Mouse (Mus musculus): ENCODE measurements around the gene Fstl5. TPM values are rescaled to one million over a fixed set of nuclear protein-coding genes. Genes with fewer than 3 reads are reported as not detected.

Fstl5 gene
- total and polyA plus RNA-seq, 3 experiments: 0.16 TPM; not detected in 2

DNA sequence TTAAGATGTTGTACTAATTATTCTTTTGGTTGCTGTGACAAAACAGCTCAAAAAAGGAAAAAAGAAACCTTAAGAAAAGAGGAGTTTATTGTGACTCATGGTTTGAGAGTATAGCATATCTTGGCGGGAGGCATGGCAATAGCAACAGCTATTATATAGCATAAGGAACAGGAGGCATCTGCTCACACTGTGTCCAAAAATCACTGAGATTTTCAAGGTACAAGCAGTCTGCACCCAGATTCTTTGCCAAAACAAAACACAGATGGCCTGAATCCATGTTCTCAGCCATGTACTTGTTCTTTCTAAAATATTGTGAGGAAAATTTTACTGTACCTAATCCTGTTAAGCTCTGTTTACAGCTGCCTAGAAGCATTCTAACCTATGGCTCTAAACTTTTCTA is 66.4 kb downstream of the Fstl5 start:
- ATAC-seq (ENCODE audit: extremely low read depth, insufficient number of reproducible peaks, low FRiP score, poor library complexity, severe bottlenecking) (no peak), DNase-seq (ENCODE audit: low spot score) (no peak)
- H3K27me3 ChIP-seq (ENCODE audit: insufficient read depth, low read length): no peaks in the 10 kb centered on the region
- no peaks in the 10 kb centered on the region for H3K9me3 ChIP-seq (replicated peaks)
- no peaks in the 10 kb centered on the region for H3K4me1 ChIP-seq (ENCODE audit: insufficient read depth, low read depth, low read length)
- TF ChIP-seq GATA2 (IDR thresholded peaks at IDR 0.05; ENCODE audit: borderline replicate concordance, low read depth, low read length) (no peak), CTCF (IDR thresholded peaks at IDR 0.05; ENCODE audit: low read depth, low read length) (no peak), GATA1 (IDR thresholded peaks at IDR 0.05; ENCODE audit: borderline replicate concordance, low read length) (no peak), POLR2AphosphoS5 (IDR thresholded peaks at IDR 0.05; ENCODE audit: insufficient replicate concordance, low read depth, low read length) (no peak), TAL1 (conservative IDR thresholded peaks at IDR 0.05; ENCODE audit: low read depth, low read length) (no peak)
- no peak overlapping the region for H3K4me3 ChIP-seq (ENCODE audit: low read depth, low read length)
- H3K36me3 ChIP-seq (replicated peaks): no peaks in the 10 kb centered on the region

DNA sequence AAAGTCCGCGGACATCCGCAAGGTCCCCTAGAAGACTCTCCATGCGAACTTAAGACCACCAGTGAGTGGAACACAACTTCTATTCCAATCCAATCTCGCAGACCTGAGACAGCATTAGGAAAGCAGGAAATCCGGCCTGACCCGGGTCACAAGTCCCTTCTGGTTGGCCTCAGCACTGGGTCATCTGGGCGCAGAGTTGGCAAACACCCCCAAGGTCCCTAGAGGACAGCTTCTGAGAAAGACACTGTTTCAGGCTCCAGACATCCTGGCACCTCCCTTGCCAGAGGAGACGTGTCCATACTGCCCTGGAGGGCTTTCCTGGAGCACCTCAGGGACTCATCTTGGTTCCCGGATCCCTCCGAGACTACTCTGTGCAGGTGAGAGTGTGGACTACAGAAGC is 73.8 kb downstream of the Fstl5 start:
- Histone ChIP-seq H3K27me3 (ENCODE audit: insufficient read depth, low read length) (no peaks in the 10 kb centered on the region), H3K4me3 (ENCODE audit: low read depth, low read length) (no peak overlapping the region), H3K36me3 (replicated peaks) (no peaks in the 10 kb centered on the region), H3K4me1 (ENCODE audit: insufficient read depth, low read depth, low read length) (no peaks in the 10 kb centered on the region), H3K9me3 (replicated peaks) (no peaks in the 10 kb centered on the region)
- no peak for DNase-seq (ENCODE audit: low spot score)
- ATAC-seq (ENCODE audit: extremely low read depth, insufficient number of reproducible peaks, low FRiP score, poor library complexity, severe bottlenecking): no peak
- TF ChIP-seq CTCF (IDR thresholded peaks at IDR 0.05; ENCODE audit: low read depth, low read length) (no peak), GATA2 (IDR thresholded peaks at IDR 0.05; ENCODE audit: borderline replicate concordance, low read depth, low read length) (no peak), POLR2AphosphoS5 (IDR thresholded peaks at IDR 0.05; ENCODE audit: insufficient replicate concordance, low read depth, low read length) (no peak), TAL1 (conservative IDR thresholded peaks at IDR 0.05; ENCODE audit: low read depth, low read length) (no peak), GATA1 (IDR thresholded peaks at IDR 0.05; ENCODE audit: borderline replicate concordance, low read length) (no peak)

DNA sequence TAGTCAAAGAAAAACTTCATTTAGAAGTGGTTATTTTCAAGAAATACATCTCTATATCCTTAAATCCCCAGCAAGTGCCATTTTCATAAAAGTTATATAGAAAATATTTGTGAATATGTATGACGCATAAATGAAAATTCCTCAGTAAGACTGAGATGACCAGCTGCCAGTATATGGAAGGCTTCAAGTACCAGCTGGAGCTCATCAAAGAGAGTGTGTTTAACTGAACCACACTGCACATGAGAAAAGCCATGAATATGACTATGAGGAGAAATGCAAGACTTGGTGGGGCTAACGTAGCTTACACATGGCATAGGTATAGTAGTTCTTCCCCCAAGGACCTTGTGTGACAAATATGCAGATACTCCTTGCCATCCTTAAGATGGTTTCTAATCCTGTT is 164.8 kb downstream of the Fstl5 start:
- Histone ChIP-seq H3K36me3 (replicated peaks) (no peaks in the 10 kb centered on the region), H3K27me3 (ENCODE audit: insufficient read depth, low read length) (no peaks in the 10 kb centered on the region), H3K4me1 (ENCODE audit: insufficient read depth, low read depth, low read length) (no peaks in the 10 kb centered on the region), H3K9me3 (replicated peaks) (no peaks in the 10 kb centered on the region), H3K4me3 (ENCODE audit: low read depth, low read length) (no peak overlapping the region)
- DNase-seq (ENCODE audit: low spot score) (no peak), ATAC-seq (ENCODE audit: extremely low read depth, insufficient number of reproducible peaks, low FRiP score, poor library complexity, severe bottlenecking) (no peak)
- TF ChIP-seq GATA1 (IDR thresholded peaks at IDR 0.05; ENCODE audit: borderline replicate concordance, low read length) (no peak), CTCF (IDR thresholded peaks at IDR 0.05; ENCODE audit: low read depth, low read length) (no peak), TAL1 (conservative IDR thresholded peaks at IDR 0.05; ENCODE audit: low read depth, low read length) (no peak), GATA2 (IDR thresholded peaks at IDR 0.05; ENCODE audit: borderline replicate concordance, low read depth, low read length) (no peak), POLR2AphosphoS5 (IDR thresholded peaks at IDR 0.05; ENCODE audit: insufficient replicate concordance, low read depth, low read length) (no peak)

DNA sequence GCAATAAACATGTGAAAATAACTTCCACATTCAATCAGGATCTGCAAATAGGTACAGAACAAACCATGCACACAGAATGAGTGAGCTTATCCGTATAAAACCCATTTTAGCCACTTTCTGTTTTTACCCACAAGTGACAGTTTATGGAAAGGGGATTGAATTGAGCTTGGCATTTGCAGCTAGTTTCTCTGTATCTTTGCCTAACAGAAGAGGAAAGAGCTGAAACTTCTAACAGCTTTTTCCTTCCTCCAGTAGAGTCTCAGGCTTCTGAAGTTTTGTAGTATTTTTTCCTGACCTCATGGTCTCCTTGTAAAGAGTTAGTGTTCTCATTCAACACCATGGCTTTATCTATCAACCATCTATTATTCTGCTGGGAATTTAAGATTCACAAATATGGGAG is 177.3 kb downstream of the Fstl5 start:
- no peak for DNase-seq (ENCODE audit: low spot score)
- H3K4me3 ChIP-seq (ENCODE audit: low read depth, low read length): no peak overlapping the region

DNA sequence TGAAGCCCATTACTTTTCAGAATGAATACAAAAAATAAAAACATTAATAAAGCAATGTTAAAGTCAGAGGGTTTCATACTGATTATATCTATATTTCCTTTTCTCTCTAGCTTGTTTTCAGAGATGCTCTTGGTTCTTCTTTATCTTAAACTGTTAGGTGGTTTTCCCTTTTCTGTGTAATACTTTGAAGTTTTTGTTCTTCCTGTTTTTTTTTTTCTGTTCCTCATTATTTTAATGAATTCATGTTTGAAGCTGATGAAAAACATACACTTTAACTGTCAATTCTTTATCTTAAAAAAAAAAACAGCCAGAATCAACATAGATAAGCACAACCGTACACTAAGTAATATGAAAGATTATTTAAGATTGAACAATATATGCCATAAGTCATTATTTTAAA is 218.9 kb downstream of the Fstl5 start:
- H3K4me3 ChIP-seq (ENCODE audit: low read depth, low read length): no peak overlapping the region
- no peaks in the 10 kb centered on the region for H3K9me3 ChIP-seq (replicated peaks)
- no peaks in the 10 kb centered on the region for H3K4me1 ChIP-seq (ENCODE audit: insufficient read depth, low read depth, low read length)
- no peaks in the 10 kb centered on the region for H3K27me3 ChIP-seq (ENCODE audit: insufficient read depth, low read length)
- DNase-seq (ENCODE audit: low spot score): no peak
- ATAC-seq (ENCODE audit: extremely low read depth, insufficient number of reproducible peaks, low FRiP score, poor library complexity, severe bottlenecking): 0 out of 2 replicates have a peak, but pooled peaks have one; percentile 8
- no peaks in the 10 kb centered on the region for H3K36me3 ChIP-seq (replicated peaks)
- TF ChIP-seq POLR2AphosphoS5 (IDR thresholded peaks at IDR 0.05; ENCODE audit: insufficient replicate concordance, low read depth, low read length) (no peak), GATA2 (IDR thresholded peaks at IDR 0.05; ENCODE audit: borderline replicate concordance, low read depth, low read length) (no peak), TAL1 (conservative IDR thresholded peaks at IDR 0.05; ENCODE audit: low read depth, low read length) (no peak), GATA1 (IDR thresholded peaks at IDR 0.05; ENCODE audit: borderline replicate concordance, low read length) (no peak), CTCF (IDR thresholded peaks at IDR 0.05; ENCODE audit: low read depth, low read length) (no peak)

More for the DNA sequence above, 177.3 kb downstream of the Fstl5 start:
- H3K4me1 ChIP-seq (ENCODE audit: insufficient read depth, low read depth, low read length): no peaks in the 10 kb centered on the region
- H3K27me3 ChIP-seq (ENCODE audit: insufficient read depth, low read length): no peaks in the 10 kb centered on the region
- H3K36me3 ChIP-seq (replicated peaks): no peaks in the 10 kb centered on the region
- ATAC-seq (ENCODE audit: extremely low read depth, insufficient number of reproducible peaks, low FRiP score, poor library complexity, severe bottlenecking): no peak
- TF ChIP-seq CTCF (IDR thresholded peaks at IDR 0.05; ENCODE audit: low read depth, low read length): no peak
- TF ChIP-seq POLR2AphosphoS5 (IDR thresholded peaks at IDR 0.05; ENCODE audit: insufficient replicate concordance, low read depth, low read length): no peak
- TF ChIP-seq TAL1 (conservative IDR thresholded peaks at IDR 0.05; ENCODE audit: low read depth, low read length): no peak
- TF ChIP-seq GATA2 (IDR thresholded peaks at IDR 0.05; ENCODE audit: borderline replicate concordance, low read depth, low read length): no peak
- TF ChIP-seq GATA1 (IDR thresholded peaks at IDR 0.05; ENCODE audit: borderline replicate concordance, low read length): no peak
- H3K9me3 ChIP-seq (replicated peaks): no peaks in the 10 kb centered on the region

DNA sequence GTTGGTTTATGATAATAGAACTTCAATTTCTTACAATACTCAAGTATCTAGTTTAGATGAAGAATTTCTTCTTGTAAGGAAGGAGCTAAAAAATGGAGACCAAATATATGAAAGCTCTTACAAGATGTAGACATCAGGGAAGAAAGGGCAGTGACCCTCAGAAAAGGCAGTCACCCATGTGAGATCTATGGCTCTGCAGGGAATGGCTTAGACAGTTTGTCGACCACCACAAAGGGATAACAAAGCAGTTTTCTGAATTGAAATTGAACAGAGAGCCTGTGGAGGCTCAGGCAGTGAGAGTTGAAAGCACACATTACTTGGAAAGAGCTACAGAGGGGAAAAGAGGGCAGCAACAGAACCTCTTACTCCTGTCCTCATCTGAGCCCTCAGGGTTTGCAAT is 220.3 kb downstream of the Fstl5 start:
- H3K4me1 ChIP-seq (ENCODE audit: insufficient read depth, low read depth, low read length): no peaks in the 10 kb centered on the region
- no peaks in the 10 kb centered on the region for H3K36me3 ChIP-seq (replicated peaks)
- H3K9me3 ChIP-seq (replicated peaks): no peaks in the 10 kb centered on the region
- TF ChIP-seq GATA1 (IDR thresholded peaks at IDR 0.05; ENCODE audit: borderline replicate concordance, low read length) (no peak), GATA2 (IDR thresholded peaks at IDR 0.05; ENCODE audit: borderline replicate concordance, low read depth, low read length) (no peak), TAL1 (conservative IDR thresholded peaks at IDR 0.05; ENCODE audit: low read depth, low read length) (no peak), POLR2AphosphoS5 (IDR thresholded peaks at IDR 0.05; ENCODE audit: insufficient replicate concordance, low read depth, low read length) (no peak), CTCF (IDR thresholded peaks at IDR 0.05; ENCODE audit: low read depth, low read length) (no peak)
- ATAC-seq (ENCODE audit: extremely low read depth, insufficient number of reproducible peaks, low FRiP score, poor library complexity, severe bottlenecking) (no peak), DNase-seq (ENCODE audit: low spot score) (no peak)
- H3K4me3 ChIP-seq (ENCODE audit: low read depth, low read length): no peak overlapping the region
- H3K27me3 ChIP-seq (ENCODE audit: insufficient read depth, low read length): no peaks in the 10 kb centered on the region

Data from G1E (cell line).